In genomic region chr11:107411576-107411975, GRCm38 (mm10) we compare ENCODE assay signal across 23 mouse cellular contexts. TPM values are rescaled to one million over a fixed set of nuclear protein-coding genes. Genes with fewer than 3 reads are reported as not detected.
DNase-seq lines count a peak whose midpoint lies in the region; ATAC-seq and TF ChIP-seq lines count a peak whose summit lies in the region.
"Had no signal": no experiment of that assay in that cellular context is flagged by ENCODE, and none has a peak within 500 bp of the region (broad histone marks: within the 10 kb centered on the region; RNA-seq: fewer than 3 reads in every experiment).

No protein-coding gene starts in this region.

- ATAC-seq in liver, embryonic 11.5 days (replicated peaks; ENCODE audit: low FRiP score), result no peak
- ATAC-seq in kidney, embryonic 16.5 days (ENCODE audit: low FRiP score, low TSS enrichment), result no peak
- ATAC-seq: forebrain, embryonic 13.5 days had no signal

- no peaks in the 10 kb centered on the region for H3K36me3 ChIP-seq in liver, embryonic 11.5 days (ENCODE audit: control insufficient read depth, insufficient read depth, low read length)
- H3K36me3 ChIP-seq in ES-Bruce4 (ENCODE audit: control insufficient read depth, insufficient read depth, low read length, poor library complexity, severe bottlenecking), result no peaks in the 10 kb centered on the region
- H3K36me3 ChIP-seq in kidney, embryonic 16.5 days (ENCODE audit: insufficient read depth, low read length), result no peaks in the 10 kb centered on the region
- H3K36me3 ChIP-seq: embryonic facial prominence, embryonic 15.5 days; hindbrain, embryonic 15.5 days; limb, embryonic 12.5 days had no signal

- no peak for DNase-seq in liver, embryonic 11.5 days (ENCODE audit: low spot score)
- DNase-seq in liver (no peak), MN1 (ENCODE audit: low spot score) (peak; percentile 7)
- no peak for DNase-seq in right cerebral cortex, postnatal 25 days
- DNase-seq: adrenal gland, adult 2 months; B cell, adult 2 months; cerebellum, postnatal 10 days; gastrocnemius, postnatal 36 days; heart, postnatal 14 days; kidney, adult 11 months; kidney, postnatal 14 days; layer of hippocampus, adult 9-11 months; lung, postnatal 36 days; midbrain, embryonic 14.5 days; thymus, postnatal 4 days had no signal

- H3K27me3 ChIP-seq in liver, embryonic 11.5 days (replicated peaks; ENCODE audit: control insufficient read depth, insufficient read depth, low read length), result no peaks in the 10 kb centered on the region
- H3K27me3 ChIP-seq in ES-Bruce4 (ENCODE audit: control insufficient read depth, insufficient read depth, low read length, poor library complexity, severe bottlenecking), result no peaks in the 10 kb centered on the region
- H3K27me3 ChIP-seq in kidney, embryonic 16.5 days (ENCODE audit: insufficient read depth, low read length), result no peaks in the 10 kb centered on the region
- H3K27me3 ChIP-seq: embryonic facial prominence, embryonic 15.5 days; forebrain, embryonic 13.5 days; hindbrain, embryonic 15.5 days; limb, embryonic 12.5 days had no signal

- H3K4me2 ChIP-seq in liver, embryonic 11.5 days, result peak overlapping the region; percentile 68
- no peak overlapping the region for H3K4me2 ChIP-seq in kidney, embryonic 16.5 days (replicated peaks; ENCODE audit: low read depth, low read length)
- H3K4me2 ChIP-seq: embryonic facial prominence, embryonic 15.5 days; forebrain, embryonic 13.5 days; heart, embryonic 11.5 days; hindbrain, embryonic 15.5 days; limb, embryonic 12.5 days had no signal

- peak overlapping the region; percentile 77 for H3K27ac ChIP-seq in liver, embryonic 11.5 days (ENCODE audit: low read depth, low read length)
- peak overlapping the region; percentile 80 for H3K27ac ChIP-seq in ES-Bruce4 (ENCODE audit: insufficient read depth, low read length)
- peak overlapping the region; percentile 63; the same call in 1 of the 2 replicates for H3K27ac ChIP-seq in olfactory bulb, adult 2 months (ENCODE audit: insufficient read depth, low read depth, low read length)
- no peak overlapping the region; the same call in 1 of the 2 replicates for H3K27ac ChIP-seq in kidney, embryonic 16.5 days (ENCODE audit: low read length)
- H3K27ac ChIP-seq: embryonic facial prominence, embryonic 15.5 days; hindbrain, embryonic 15.5 days; limb, embryonic 12.5 days had no signal

- TF ChIP-seq POLR2A in ES-Bruce4 (IDR thresholded peaks at IDR 0.05; ENCODE audit: insufficient read depth, low read length), result no peak
- no peak for TF ChIP-seq POLR2A in olfactory bulb, adult 2 months (IDR thresholded peaks at IDR 0.05; ENCODE audit: insufficient read depth, low read depth, low read length)

- no peak overlapping the region for H3K4me3 ChIP-seq in liver, embryonic 11.5 days (ENCODE audit: low read depth, low read length)
- 0 out of 2 replicates have a peak overlapping the region, but pooled peaks have one; percentile 3 for H3K4me3 ChIP-seq in ES-Bruce4 (ENCODE audit: low read depth, low read length)
- H3K4me3 ChIP-seq in olfactory bulb, adult 2 months (ENCODE audit: insufficient read depth, low read depth, low read length), result no peak overlapping the region
- H3K4me3 ChIP-seq in kidney, embryonic 16.5 days (ENCODE audit: low read length), result no peak overlapping the region
- H3K4me3 ChIP-seq: embryonic facial prominence, embryonic 15.5 days; forebrain, embryonic 13.5 days; hindbrain, embryonic 15.5 days; limb, embryonic 12.5 days had no signal

- no peaks in the 10 kb centered on the region for H3K9me3 ChIP-seq in liver, embryonic 11.5 days (ENCODE audit: control insufficient read depth, low read length)
- H3K9me3 ChIP-seq in ES-Bruce4 (replicated peaks; ENCODE audit: control insufficient read depth, insufficient read depth, low read length, poor library complexity, severe bottlenecking), result no peaks in the 10 kb centered on the region
- no peaks in the 10 kb centered on the region for H3K9me3 ChIP-seq in kidney, embryonic 16.5 days (ENCODE audit: low read length)
- H3K9me3 ChIP-seq: embryonic facial prominence, embryonic 15.5 days; forebrain, embryonic 13.5 days; hindbrain, embryonic 15.5 days; limb, embryonic 12.5 days had no signal

- 69% methylated on average over 9 of the region's 9 CpGs for WGBS in liver, embryonic 11.5 days
- 85% methylated on average over 9 of the region's 9 CpGs for WGBS in olfactory bulb, adult 2 months
- WGBS in kidney, embryonic 16.5 days, result 84% methylated on average over 9 of the region's 9 CpGs

- H3K9ac ChIP-seq in liver, embryonic 11.5 days (ENCODE audit: low read depth, low read length), result no peak overlapping the region; the same call in 1 of the 2 replicates
- H3K9ac ChIP-seq in ES-Bruce4 (ENCODE audit: low read depth, poor library complexity, severe bottlenecking), result peak overlapping the region; percentile 10
- H3K9ac ChIP-seq in kidney, embryonic 16.5 days (replicated peaks; ENCODE audit: low read length), result no peak overlapping the region
- H3K9ac ChIP-seq: embryonic facial prominence, embryonic 15.5 days; forebrain, embryonic 13.5 days; hindbrain, embryonic 15.5 days; limb, embryonic 12.5 days had no signal

- peaks cover 83% of the 10 kb centered on the region for H3K4me1 ChIP-seq in liver, embryonic 11.5 days (replicated peaks; ENCODE audit: control insufficient read depth, insufficient read depth, low read length)
- peaks cover 9% of the 10 kb centered on the region for H3K4me1 ChIP-seq in ES-Bruce4 (ENCODE audit: control insufficient read depth, insufficient read depth, low read length)
- peaks cover 5% of the 10 kb centered on the region for H3K4me1 ChIP-seq in olfactory bulb, adult 2 months (ENCODE audit: control insufficient read depth, insufficient read depth, low read length)
- peaks cover 50% of the 10 kb centered on the region for H3K4me1 ChIP-seq in kidney, embryonic 16.5 days (ENCODE audit: insufficient read depth, low read length)

- TF ChIP-seq CTCF in ES-Bruce4 (IDR thresholded peaks at IDR 0.05; ENCODE audit: low read depth, low read length), result no peak
- no peak for TF ChIP-seq CTCF in olfactory bulb, adult 2 months (IDR thresholded peaks at IDR 0.05; ENCODE audit: insufficient read depth, low read depth, low read length)

- TF ChIP-seq EP300 in ES-Bruce4 (IDR thresholded peaks at IDR 0.05; ENCODE audit: insufficient read depth, low read depth, low read length), result no peak

RNA-seq across cellular contexts. Expression of gene Pitpnc1, which starts 58.9 kb away (rescaled TPM):
- polyA plus RNA-seq in liver, embryonic 11.5 days (2014; fragmentation: Nextera tagmentation; extraction: Ambion mirVana), result 19.2 and 19.4 TPM in 2 replicates
- 25.4 and 27.1 TPM in 2 replicates for polyA plus RNA-seq in ES-Bruce4 (2011; ENCODE audit: insufficient read depth, insufficient read length, low read depth, missing spikeins)
- not detected in 2 replicates for polyA plus RNA-seq in olfactory bulb, adult 2 months (2012; ENCODE audit: insufficient read depth, insufficient read length, low replicate concordance, missing spikeins)
- 21.5 and 23.0 TPM in 2 replicates for polyA plus RNA-seq in kidney, embryonic 16.5 days (2015; fragmentation: Nextera tagmentation; extraction: Ambion mirVana)
